Mouse (Mus musculus) embryo, embryonic 11 days (tissue): ENCODE measurements at regions not wholly inside any gene's neighbourhood (a gene's known extent, or its start where the extent isn't known, plus 50 kb on each side); places are given as distances from the start of the nearest gene placed in this dataset.

ENCODE experiments used
- DNase-seq: peaks from one replicate; pipeline ENCODE4 v3.0.0-alpha.2; 2015

GRCm38 (mm10) chr13:107688972-107689371 is 355.3 kb upstream of the Smim15 start:
- DNase-seq = no peak

DNA sequence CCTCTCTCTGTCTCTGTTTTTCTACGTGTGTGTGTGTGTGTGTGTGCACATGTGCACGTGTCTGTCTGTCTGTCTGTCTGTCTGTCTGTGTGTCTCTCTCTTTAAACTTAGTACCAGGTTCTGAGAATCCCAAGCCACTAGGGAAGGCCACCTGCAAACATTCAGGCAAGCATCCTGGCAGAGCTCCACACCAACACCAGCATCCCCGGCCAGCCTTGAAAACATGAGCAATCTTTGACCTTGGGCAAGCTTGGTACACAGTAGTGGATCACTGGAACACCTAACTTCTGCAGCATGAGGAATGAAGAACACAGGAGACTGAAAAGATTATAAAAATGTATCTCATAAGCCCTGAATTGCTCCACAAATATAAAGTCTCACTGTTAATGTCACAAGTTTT is 359.0 kb upstream of the Smim15 start:
- DNase-seq = no peak

DNA sequence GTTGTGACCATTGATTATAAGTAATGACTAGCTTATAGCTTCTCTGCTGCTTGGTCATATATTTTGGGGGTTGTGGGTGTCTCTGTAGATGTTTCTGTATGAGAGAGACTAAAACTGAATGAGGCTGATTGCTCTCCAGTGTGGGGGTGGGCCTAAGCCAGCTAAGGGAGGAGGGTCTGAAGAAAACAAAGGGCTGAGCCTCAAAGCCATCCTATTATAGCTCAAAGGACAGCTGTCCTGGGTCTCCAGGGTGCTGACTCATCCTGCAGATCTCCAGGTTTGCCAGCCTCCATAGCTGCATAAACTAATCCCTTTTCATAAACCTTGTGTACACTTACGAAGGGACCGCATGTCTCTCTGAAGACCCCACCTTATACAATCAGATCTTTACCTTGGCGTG is 360.3 kb upstream of the Smim15 start:
- DNase-seq = no peak

GRCm38 (mm10) chr13:107681719-107682118 is 362.5 kb upstream of the Smim15 start:
- DNase-seq = no peak

GRCm38 (mm10) chr13:107678860-107679259 is 365.4 kb upstream of the Smim15 start:
- DNase-seq = peak; percentile 29

DNA sequence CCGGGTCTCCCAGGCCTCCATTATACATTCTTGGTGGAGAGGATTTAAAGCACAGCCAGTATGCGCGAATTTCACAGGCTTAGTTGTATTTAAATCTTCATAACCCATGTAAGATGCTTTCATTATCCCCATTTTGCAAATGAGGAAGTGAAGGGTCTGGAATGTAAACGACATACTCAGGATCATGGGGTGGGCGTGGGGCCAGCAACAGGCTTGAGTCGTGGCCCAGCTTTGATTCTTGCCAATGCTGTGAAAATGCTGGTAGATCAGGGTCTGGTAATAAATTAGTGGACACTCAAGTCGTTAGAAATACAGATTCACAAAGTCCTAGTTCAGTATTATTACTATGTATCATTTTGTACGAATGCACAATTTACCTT is 367.2 kb upstream of the Smim15 start:
- DNase-seq = no peak

- peak; percentile 49 for DNase-seq
Observed at GRCm38 (mm10) chr13:107676310-107677090, 367.7 kb upstream of the Smim15 start.

DNA sequence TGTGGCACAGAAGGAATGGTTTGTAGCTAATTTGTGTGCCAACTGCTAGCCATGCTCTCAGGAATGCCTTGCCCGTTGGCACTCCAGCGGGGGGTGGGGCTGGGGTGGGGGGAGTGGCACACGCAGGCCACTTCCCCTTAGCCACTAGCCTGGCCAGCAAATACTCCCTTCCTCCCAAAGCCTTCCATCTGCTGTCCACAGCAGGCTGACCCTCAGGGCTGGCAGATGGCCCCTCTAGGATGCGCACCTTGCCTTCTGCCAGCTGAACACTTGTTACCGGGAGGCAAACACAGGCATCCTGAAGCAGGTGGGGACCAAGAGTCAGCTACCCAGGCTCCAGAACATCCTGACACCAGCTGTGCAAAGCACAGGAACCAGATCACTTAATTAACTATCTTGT is 372.1 kb upstream of the Smim15 start:
- no peak for DNase-seq

DNA sequence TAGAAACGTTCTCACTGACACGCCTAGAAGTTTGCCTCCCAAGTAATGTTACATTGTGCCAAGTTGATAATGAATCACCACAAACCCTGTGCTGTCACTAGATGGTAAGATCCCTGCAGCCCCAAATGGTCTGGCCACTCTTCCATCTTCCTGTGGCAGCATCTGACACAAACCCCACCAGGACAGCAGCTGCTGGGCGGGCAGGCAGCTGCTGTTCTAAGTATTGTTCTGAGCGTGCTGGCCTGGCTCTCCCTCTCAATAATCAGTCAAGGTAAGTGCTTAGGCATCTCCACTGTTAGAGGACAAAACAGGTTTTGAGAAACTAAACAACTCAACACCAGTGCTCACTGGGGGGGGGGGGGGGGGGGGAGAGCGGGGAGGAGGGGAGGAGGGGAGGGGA is 375.7 kb upstream of the Smim15 start:
- DNase-seq = peak; percentile 31

DNA sequence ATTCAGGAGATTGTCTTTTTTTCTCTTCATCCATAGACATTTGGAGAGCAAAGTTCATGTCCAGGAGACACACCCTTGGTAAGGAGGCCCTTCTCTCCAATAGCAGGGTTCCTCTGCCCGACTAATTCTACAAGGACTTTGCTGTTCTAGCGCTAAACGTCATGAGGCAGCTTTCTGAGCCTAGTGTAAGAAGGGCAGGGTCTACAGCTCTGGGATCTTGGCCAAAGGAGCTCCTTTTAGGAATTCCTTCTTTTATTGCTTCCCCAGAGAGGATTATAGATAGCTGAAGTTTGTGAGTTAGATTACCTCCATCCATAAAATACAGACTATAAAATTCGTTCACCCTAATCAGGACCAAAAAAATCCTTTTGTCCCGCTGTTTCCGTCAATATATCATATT is 378.5 kb upstream of the Smim15 start:
- no peak for DNase-seq

- DNase-seq = no peak
Observed at GRCm38 (mm10) chr13:107664197-107664596, 380.0 kb upstream of the Smim15 start.

GRCm38 (mm10) chr13:107663745-107664144 is 380.5 kb upstream of the Smim15 start:
- peak; percentile 53 for DNase-seq

GRCm38 (mm10) chr13:107661414-107661813 is 382.8 kb upstream of the Smim15 start:
- no peak for DNase-seq

- peak; percentile 62 for DNase-seq
Observed at GRCm38 (mm10) chr13:107645865-107646645, 398.2 kb upstream of the Smim15 start.

GRCm38 (mm10) chr13:107645121-107645864 is 399.0 kb upstream of the Smim15 start:
- DNase-seq = peak; percentile 33

GRCm38 (mm10) chr13:107644705-107645104 is 399.5 kb upstream of the Smim15 start:
- no peak for DNase-seq

GRCm38 (mm10) chr13:107641926-107642657 is 402.2 kb upstream of the Smim15 start:
- DNase-seq = peak; percentile 50

- DNase-seq = no peak
Observed at GRCm38 (mm10) chr13:107639620-107640019, 404.6 kb upstream of the Smim15 start.

GRCm38 (mm10) chr13:107637269-107637668 is 407.0 kb upstream of the Smim15 start:
- no peak for DNase-seq

DNA sequence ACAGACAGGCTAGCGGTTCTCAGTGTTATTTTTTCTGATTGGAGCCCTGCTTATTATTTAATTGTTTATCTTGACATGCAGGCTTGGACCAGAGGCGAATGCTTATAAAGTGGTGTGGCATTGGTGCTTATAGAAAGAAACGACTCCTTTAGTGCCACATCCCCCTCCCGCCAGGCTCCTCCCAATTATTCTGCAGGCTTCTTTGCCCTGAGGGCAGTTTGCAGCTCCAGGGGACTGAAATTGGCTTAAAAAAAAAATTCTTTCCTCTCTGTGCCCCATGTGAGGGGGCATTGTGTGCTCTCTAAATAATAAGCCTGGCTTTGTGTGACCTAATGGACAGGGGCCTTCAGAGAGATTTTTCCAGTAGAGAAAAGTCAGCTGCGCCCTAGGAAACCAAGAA is 409.1 kb upstream of the Smim15 start:
- peak; percentile 57 for DNase-seq

DNA sequence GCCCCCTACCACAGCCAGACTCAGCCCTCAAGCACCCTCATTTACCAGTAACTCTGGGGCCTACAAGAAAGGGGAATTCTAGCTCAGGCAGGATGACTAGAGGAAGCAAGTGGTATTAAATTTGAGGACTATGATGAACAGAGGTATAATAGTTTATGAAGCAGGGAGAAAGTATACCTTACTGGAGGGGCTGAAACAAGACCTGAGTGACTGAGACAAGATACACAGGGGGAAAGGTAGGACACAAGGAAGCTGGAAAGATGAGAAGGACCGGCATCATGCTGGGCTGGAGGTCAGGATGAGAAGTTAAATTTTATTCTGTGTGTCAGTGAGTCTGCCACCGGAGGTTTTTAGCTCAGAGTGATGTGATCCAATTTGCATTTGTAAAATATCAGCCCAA is 417.2 kb upstream of the Smim15 start:
- no peak for DNase-seq

DNA sequence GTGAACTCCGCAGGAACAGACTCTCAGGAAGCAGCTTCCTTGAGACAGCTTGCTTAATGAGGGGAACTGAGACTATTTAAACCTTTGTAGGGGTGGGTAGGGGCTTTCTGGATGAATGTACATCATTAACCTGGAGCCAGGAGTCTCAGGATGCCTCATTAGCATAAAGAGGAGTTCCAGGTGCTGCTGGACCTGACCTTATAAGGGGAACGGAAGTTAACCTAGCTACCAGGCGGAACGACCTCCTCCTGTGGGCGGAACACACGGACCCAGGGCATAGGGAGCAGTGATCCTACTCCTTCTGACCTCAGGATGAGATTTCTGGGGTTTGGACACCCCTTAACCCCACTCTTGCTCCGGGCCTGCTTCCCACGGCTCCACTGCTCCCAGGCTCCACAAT is 417.6 kb upstream of the Smim15 start:
- no peak for DNase-seq

DNA sequence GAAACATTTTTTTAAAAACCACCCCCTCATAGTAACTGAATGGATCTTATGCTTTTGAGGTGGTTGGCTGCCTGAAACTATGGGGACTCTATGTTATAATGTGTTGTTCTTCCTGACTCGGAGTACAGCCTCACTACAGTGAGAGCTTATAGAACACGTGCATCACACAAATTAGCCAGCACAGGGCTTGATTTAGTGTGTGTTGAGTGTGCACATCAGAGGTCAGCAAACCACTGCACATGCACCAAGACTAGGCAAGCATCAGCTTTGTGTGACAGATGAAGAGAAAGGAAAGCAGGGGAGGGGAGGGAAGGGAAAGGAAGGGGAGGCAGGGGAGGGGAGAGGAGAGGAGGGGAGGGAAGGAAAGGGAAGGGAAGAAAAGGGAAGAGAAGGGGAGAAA is 422.9 kb upstream of the Smim15 start:
- DNase-seq = no peak
